Mouse (Mus musculus) lung, embryonic 14.5 days (tissue): ENCODE measurements around the gene Entpd2. TPM values are rescaled to one million over a fixed set of nuclear protein-coding genes. Genes with fewer than 3 reads are reported as not detected.
"Not testable (repeated sequence)": the region's sequence is repeated elsewhere in the genome, so short reads cannot be mapped to it uniquely, and the experiment has no call there.

ENCODE experiments used
- ATAC-seq: fragments of 200-750 bp; cut with Nextera tagmentation; 2 replicates; pipeline ENCODE4 v1.8.0; 2017; ENCODE audit warnings: mild to moderate bottlenecking, moderate TSS enrichment, moderate library complexity; ENCODE audit not compliant: insufficient read depth
- DNase-seq: peaks from one replicate; pipeline ENCODE4 v3.0.0-alpha.2; 2015
- H3K27ac ChIP-seq: fragments of 300-500 bp; sonication (generic); 2 replicates; pipeline ENCODE4 v1.5.1; 2014; ENCODE audit warnings: low read depth, mild to moderate bottlenecking, moderate library complexity
- H3K27me3 ChIP-seq: fragments of 300-500 bp; sonication (generic); 2 replicates; pipeline ENCODE4 v1.6.1; 2014; ENCODE audit warnings: low read length, control low read depth; ENCODE audit not compliant: insufficient read depth
- H3K36me3 ChIP-seq: fragments of 300-500 bp; sonication (generic); 2 replicates; pipeline ENCODE4 v1.6.1; 2014; ENCODE audit warnings: control low read depth; ENCODE audit not compliant: insufficient read depth
- H3K4me1 ChIP-seq: fragments of 300-500 bp; sonication (generic); 2 replicates; pipeline ENCODE4 v1.6.1; 2014; ENCODE audit warnings: antibody characterized with exemption, control low read depth; ENCODE audit not compliant: insufficient read depth
- H3K4me2 ChIP-seq: fragments of 300-500 bp; sonication (generic); 2 replicates; pipeline ENCODE4 v1.6.1; 2014; ENCODE audit warnings: mild to moderate bottlenecking
- H3K4me3 ChIP-seq: fragments of 300-500 bp; sonication (generic); 2 replicates; pipeline ENCODE4 v1.5.1; 2014; ENCODE audit warnings: low read depth, low read length
- H3K9ac ChIP-seq: fragments of 300-500 bp; sonication (generic); 2 replicates; pipeline ENCODE4 v1.6.1; 2014
- H3K9me3 ChIP-seq: fragments of 300-500 bp; sonication (generic); 2 replicates; pipeline ENCODE4 v1.6.1; 2016; ENCODE audit warnings: low read depth, low read length, control low read depth
- CTCF ChIP-seq: IDR thresholded peaks from 2 replicates; pipeline ENCODE4 v1.5.1; 2016; ENCODE audit warnings: antibody characterized with exemption, low read depth
- WGBS: fragments of 180-500 bp; shearing (Covaris S2); extraction: QIAGEN DNeasy Blood & Tissue Kit; methylation state at CpG from one replicate; pipeline ENCODE4 v1.1.7; 2014; 5-methylcytosine and 5-hydroxymethylcytosine counted together
- polyA plus RNA-seq: library from polyadenylated mRNA; unstranded; fragments of >200 nt; fragmentation: Nextera tagmentation; extraction: Ambion mirVana; gene quantifications from 2 replicates; pipeline ENCODE4 v1.2.1, GENCODE M21; 2014

Gene Entpd2
- polyA plus RNA-seq, 1 experiment from 2014 or later, result 0.92 TPM

GRCm38 (mm10) chr2:25402377-25402971 is 6.8 kb downstream of the Entpd2 start:
- ATAC-seq, result 0 out of 2 replicates have a peak, but pooled peaks have one; percentile 13
- peak; percentile 85 for TF ChIP-seq CTCF
- Histone ChIP-seq H3K4me1 (no peaks in the 10 kb centered on the region), H3K27ac (no peak overlapping the region), H3K9me3 (no peaks in the 10 kb centered on the region), H3K4me3 (peak overlapping the region; percentile 49), H3K4me2 (peak overlapping the region; percentile 65), H3K27me3 (peaks cover 67% of the 10 kb centered on the region), H3K9ac (no peak overlapping the region), H3K36me3 (no peaks in the 10 kb centered on the region)
- WGBS, result 1% methylated on average over 13 of the region's 13 CpGs
- peak; percentile 94 for DNase-seq

- H3K4me1 ChIP-seq, result no peaks in the 10 kb centered on the region
These were observed 7.4 kb downstream of the Entpd2 start for GRCm38 (mm10) chr2:25402972-25403601.

DNA sequence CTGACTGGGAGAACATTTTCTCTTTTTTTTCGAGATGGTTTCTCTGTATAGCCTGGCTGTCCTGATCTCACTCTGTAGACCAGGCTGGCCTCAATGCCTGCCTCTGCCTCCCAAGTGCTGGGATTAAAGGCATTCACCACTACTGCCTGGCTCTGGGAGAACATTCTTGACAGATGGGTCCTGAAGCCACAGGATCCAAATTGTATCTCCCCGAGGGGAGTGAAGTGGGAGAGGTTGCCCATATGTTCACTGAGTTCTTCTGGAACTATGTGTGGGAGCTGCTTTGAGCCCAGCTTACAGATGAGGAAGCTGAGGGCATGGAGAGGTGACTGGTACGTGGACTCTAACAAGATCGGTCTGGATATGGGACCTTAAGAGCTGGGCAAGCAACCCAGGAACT is 8.3 kb downstream of the Entpd2 start:
- Histone ChIP-seq H3K27ac (no peak overlapping the region), H3K9me3 (no peaks in the 10 kb centered on the region), H3K4me2 (no peak overlapping the region), H3K27me3 (peaks cover 56% of the 10 kb centered on the region), H3K4me3 (no peak overlapping the region), H3K4me1 (no peaks in the 10 kb centered on the region), H3K36me3 (no peaks in the 10 kb centered on the region), H3K9ac (no peak overlapping the region)
- TF ChIP-seq CTCF, result no peak
- ATAC-seq (no peak), DNase-seq (no peak)
- WGBS, result 78% methylated on average over 4 of the region's 4 CpGs

More at GRCm38 (mm10) chr2:25402972-25403601, 7.4 kb downstream of the Entpd2 start:
- DNase-seq, result peak; percentile 45
- H3K9ac ChIP-seq, result peak overlapping the region; percentile 49
- TF ChIP-seq CTCF, result no peak
- 0 out of 2 replicates have a peak, but pooled peaks have one; percentile 26 for ATAC-seq
- no peak overlapping the region for H3K27ac ChIP-seq
- H3K9me3 ChIP-seq, result no peaks in the 10 kb centered on the region
- no peaks in the 10 kb centered on the region for H3K36me3 ChIP-seq
- WGBS, result under 1% methylated on average over 54 of the region's 54 CpGs
- peak overlapping the region; percentile 49 for H3K4me3 ChIP-seq
- H3K27me3 ChIP-seq, result peaks cover 61% of the 10 kb centered on the region
- H3K4me2 ChIP-seq, result peak overlapping the region; percentile 65

GRCm38 (mm10) chr2:25408908-25409307 is 13.2 kb downstream of the Entpd2 start:
- no peak overlapping the region for H3K9ac ChIP-seq
- ATAC-seq, result no peak
- H3K27ac ChIP-seq, result no peak overlapping the region
- no peak for TF ChIP-seq CTCF
- H3K4me1 ChIP-seq, result no peaks in the 10 kb centered on the region
- H3K36me3 ChIP-seq, result no peaks in the 10 kb centered on the region
- no peak overlapping the region for H3K4me3 ChIP-seq
- H3K4me2 ChIP-seq, result no peak overlapping the region
- 68% methylated on average over 10 of the region's 10 CpGs for WGBS
- H3K9me3 ChIP-seq, result no peaks in the 10 kb centered on the region
- no peak for DNase-seq
- H3K27me3 ChIP-seq, result peaks cover 7% of the 10 kb centered on the region

DNA sequence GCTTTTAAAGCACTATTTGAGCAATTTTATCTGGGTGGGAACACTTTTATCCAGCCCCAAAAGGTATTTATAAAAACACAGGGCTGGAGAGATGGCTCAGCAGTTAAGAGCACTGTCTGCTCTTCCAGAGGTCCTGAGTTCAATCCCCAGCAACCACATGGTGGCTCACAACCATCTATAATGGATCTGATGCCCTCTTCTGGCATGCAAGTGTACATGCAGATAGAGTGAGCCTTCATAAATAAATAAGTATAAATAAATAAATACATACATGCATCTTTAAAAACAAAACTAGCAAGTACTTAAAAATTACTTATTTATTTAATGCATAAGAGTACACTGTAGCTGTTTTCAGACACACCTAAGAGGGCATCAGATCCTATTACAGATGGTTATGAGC is 17.8 kb downstream of the Entpd2 start:
- not testable (repeated sequence) for H3K9me3 ChIP-seq, ATAC-seq, DNase-seq, H3K36me3 ChIP-seq, H3K9ac ChIP-seq, H3K4me3 ChIP-seq, H3K4me1 ChIP-seq, H3K4me2 ChIP-seq, H3K27ac ChIP-seq, H3K27me3 ChIP-seq

GRCm38 (mm10) chr2:25417426-25417825 is 21.8 kb downstream of the Entpd2 start:
- Histone ChIP-seq H3K4me3 (no peak overlapping the region), H3K27me3 (no peaks in the 10 kb centered on the region; the same call in 1 of the 2 replicates), H3K36me3 (no peaks in the 10 kb centered on the region), H3K9ac (no peak overlapping the region), H3K4me2 (no peak overlapping the region), H3K4me1 (no peaks in the 10 kb centered on the region), H3K27ac (no peak overlapping the region), H3K9me3 (no peaks in the 10 kb centered on the region)
- WGBS, result 30% methylated on average over 3 of the region's 3 CpGs
- TF ChIP-seq CTCF, result no peak
- ATAC-seq, result no peak
- DNase-seq, result no peak

DNA sequence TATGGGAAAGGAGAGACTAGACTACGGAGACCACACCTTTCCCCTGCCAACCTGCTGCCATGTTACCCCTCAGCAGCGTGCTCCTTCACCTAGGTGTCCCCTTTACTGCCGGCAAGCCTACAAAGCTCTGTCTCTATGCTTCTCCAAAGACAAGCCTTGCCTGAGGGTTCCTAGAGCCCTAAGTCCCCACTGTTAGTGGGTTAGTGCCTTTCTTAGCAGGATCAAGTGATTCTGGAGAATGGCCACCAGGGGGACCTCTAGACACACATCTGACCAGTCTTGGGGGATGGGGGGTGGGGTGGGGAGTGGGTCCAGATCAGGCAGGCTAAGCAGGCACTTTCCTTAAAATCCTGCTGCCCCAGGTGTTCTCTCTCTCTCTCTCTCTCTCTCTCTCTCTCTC is 26.2 kb downstream of the Entpd2 start:
- no peaks in the 10 kb centered on the region for H3K4me1 ChIP-seq
- H3K27ac ChIP-seq, result no peak overlapping the region
- DNase-seq, result peak; percentile 71
- H3K27me3 ChIP-seq, result peaks cover 27% of the 10 kb centered on the region
- ATAC-seq, result 0 out of 2 replicates have a peak, but pooled peaks have one; percentile 24
- no peak overlapping the region for H3K9ac ChIP-seq
- WGBS, result 20% methylated on average over 3 of the region's 3 CpGs
- H3K9me3 ChIP-seq, result no peaks in the 10 kb centered on the region
- no peak overlapping the region for H3K4me2 ChIP-seq
- TF ChIP-seq CTCF, result peak; percentile 74
- H3K36me3 ChIP-seq, result no peaks in the 10 kb centered on the region
- no peak overlapping the region for H3K4me3 ChIP-seq
